Mouse (Mus musculus) intestine, postnatal 0 days (tissue): ENCODE results near the gene Dnah17. TPM values are rescaled to one million over a fixed set of nuclear protein-coding genes. Genes with fewer than 3 reads are reported as not detected.
A peak's percentile ranks its signal among the peaks of the same experiment; 100 is the strongest.

Source experiments
- ATAC-seq: fragments of 200-750 bp; cut with Nextera tagmentation; 2 replicates; pipeline ENCODE4 v1.8.0; 2017; ENCODE audit warnings: mild to moderate bottlenecking, moderate TSS enrichment, moderate library complexity
- H3K27ac ChIP-seq: fragments of 300-500 bp; sonication (generic); 2 replicates; pipeline ENCODE4 v1.5.1; 2014; ENCODE audit warnings: mild to moderate bottlenecking, low read depth, low read length, moderate library complexity
- H3K27me3 ChIP-seq: fragments of 300-500 bp; sonication (generic); replicated peaks from 2 replicates; pipeline ENCODE4 v1.6.1; 2014; ENCODE audit warnings: low read length, mixed read lengths; ENCODE audit not compliant: control insufficient read depth, insufficient read depth
- H3K36me3 ChIP-seq: fragments of 300-500 bp; sonication (generic); 2 replicates; pipeline ENCODE4 v1.6.1; 2014; ENCODE audit warnings: mild to moderate bottlenecking, moderate library complexity; ENCODE audit not compliant: control insufficient read depth, insufficient read depth
- H3K4me1 ChIP-seq: fragments of 300-500 bp; sonication (generic); replicated peaks from 2 replicates; pipeline ENCODE4 v1.6.1; 2014; ENCODE audit warnings: antibody characterized with exemption, low read length, mixed read lengths; ENCODE audit not compliant: control insufficient read depth, insufficient read depth
- H3K4me2 ChIP-seq: fragments of 300-500 bp; sonication (generic); replicated peaks from 2 replicates; pipeline ENCODE4 v1.6.1; 2014; ENCODE audit warnings: low read depth, mild to moderate bottlenecking, moderate library complexity
- H3K4me3 ChIP-seq: fragments of 300-500 bp; sonication (generic); 2 replicates; pipeline ENCODE4 v1.5.1; 2014; ENCODE audit warnings: low read depth, low read length
- H3K9ac ChIP-seq: fragments of 300-500 bp; sonication (generic); 2 replicates; pipeline ENCODE4 v1.6.1; 2014; ENCODE audit warnings: mild to moderate bottlenecking, low read depth, low read length
- H3K9me3 ChIP-seq: fragments of 300-500 bp; sonication (generic); 2 replicates; pipeline ENCODE4 v1.6.1; 2016; ENCODE audit warnings: mixed run types; ENCODE audit not compliant: control insufficient read depth
- CTCF ChIP-seq: sonication (generic); IDR thresholded peaks from 2 replicates; pipeline ENCODE4 v1.5.1; 2016; ENCODE audit warnings: low read depth, mild to moderate bottlenecking, control low read depth, antibody characterized with exemption, moderate library complexity
- WGBS: fragments of 180-500 bp; shearing (Covaris S2); extraction: QIAGEN DNeasy Blood & Tissue Kit; methylation state at CpG from one replicate; pipeline ENCODE4 v1.1.7; 2014; 5-methylcytosine and 5-hydroxymethylcytosine counted together
- polyA plus RNA-seq: library from polyadenylated mRNA; unstranded; fragments of >200 nt; fragmentation: Nextera tagmentation; extraction: Ambion mirVana; gene quantifications from 2 replicates; pipeline ENCODE4 v1.2.1, GENCODE M21; 2015

The Dnah17 gene
- polyA plus RNA-seq, 1 experiment from 2014 or later: 0.03 TPM

DNA sequence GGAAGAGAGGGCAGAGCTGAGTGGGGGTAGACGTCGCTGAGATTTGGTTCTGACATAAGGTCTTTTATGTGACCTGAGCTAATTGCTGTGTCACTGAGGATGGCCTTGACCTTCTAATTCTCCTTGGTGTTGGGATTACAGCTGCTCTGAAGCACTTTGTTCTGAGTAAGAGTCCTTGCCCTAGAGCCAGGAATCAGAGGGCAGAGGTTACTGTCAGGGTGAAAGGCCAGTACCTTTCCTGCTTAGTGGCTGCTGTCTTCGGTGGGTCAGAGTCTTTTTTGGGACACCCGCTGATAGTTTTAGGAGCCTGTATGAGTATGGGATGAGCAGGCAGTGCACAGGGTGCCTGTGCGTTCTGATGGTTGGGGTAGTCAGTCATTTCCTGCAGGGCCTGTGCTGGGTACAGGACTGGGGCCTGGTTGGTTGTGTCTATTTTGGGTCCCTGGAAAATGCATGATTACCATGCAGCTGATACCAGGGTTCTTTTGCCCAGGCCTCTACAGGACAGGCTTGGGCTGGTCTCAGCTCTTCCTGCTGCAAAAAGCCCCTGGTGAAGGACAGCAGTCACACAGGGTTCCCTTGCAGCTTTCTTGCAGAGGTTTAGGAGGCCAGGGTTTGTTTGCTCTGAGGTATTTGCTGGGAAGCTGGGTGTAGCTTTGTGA, 122.2 kb downstream of the Dnah17 start:
- Histone ChIP-seq H3K9ac (no peak overlapping the region; the same call in 1 of the 2 replicates), H3K9me3 (no peaks in the 10 kb centered on the region), H3K4me2 (no peak overlapping the region), H3K27ac (0 out of 2 replicates have a peak overlapping the region, but pooled peaks have one; percentile 21), H3K4me1 (peaks cover 26% of the 10 kb centered on the region), H3K36me3 (peaks cover 35% of the 10 kb centered on the region), H3K27me3 (no peaks in the 10 kb centered on the region), H3K4me3 (no peak overlapping the region)
- WGBS: 62% methylated on average over 5 of the region's 5 CpGs
- no peak for TF ChIP-seq CTCF
- ATAC-seq: no peak

DNA sequence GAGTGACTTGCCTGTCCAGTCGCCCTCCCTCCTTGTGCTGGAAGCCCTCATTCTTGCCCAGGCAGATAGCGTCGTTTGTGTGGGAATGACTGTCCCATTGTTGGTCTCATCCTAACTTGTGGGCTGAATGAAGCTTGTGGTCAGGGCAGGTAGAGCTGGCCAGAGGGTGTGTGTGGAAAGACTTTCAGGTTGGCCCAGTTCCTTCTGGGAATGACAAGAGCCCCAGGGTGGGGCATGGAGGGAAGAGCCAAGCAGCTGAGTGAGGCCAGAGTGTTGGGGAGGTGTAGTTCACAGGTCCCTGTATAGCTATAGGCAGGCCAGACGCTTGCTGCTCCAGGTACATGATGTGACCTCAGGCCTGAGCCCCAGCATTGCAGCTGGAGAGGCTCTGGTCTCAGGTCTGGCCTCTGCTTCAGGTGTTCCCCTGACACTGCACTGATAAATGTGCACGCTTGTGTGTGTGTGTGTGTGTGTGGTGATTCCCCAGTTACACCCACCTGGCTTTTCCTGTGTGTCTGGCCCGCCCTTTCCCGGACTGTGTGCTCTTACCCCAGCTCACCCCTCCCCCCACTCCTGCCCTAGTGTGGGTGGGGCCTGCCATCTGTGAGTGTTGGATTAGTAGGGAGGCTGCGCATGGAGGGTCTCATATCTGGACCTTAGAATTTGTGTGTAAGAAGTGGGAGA, 122.8 kb downstream of the Dnah17 start:
- WGBS: 50% methylated on average over 8 of the region's 8 CpGs
- no peaks in the 10 kb centered on the region for H3K27me3 ChIP-seq
- no peaks in the 10 kb centered on the region for H3K9me3 ChIP-seq
- H3K4me1 ChIP-seq: peaks cover 23% of the 10 kb centered on the region
- peak overlapping the region; percentile 21; the same call in 1 of the 2 replicates for H3K27ac ChIP-seq
- H3K4me2 ChIP-seq: 0 out of 2 replicates have a peak overlapping the region, but pooled peaks have one; percentile 6
- ATAC-seq: peak; percentile 44; the same call in 1 of the 2 replicates
- H3K4me3 ChIP-seq: no peak overlapping the region
- TF ChIP-seq CTCF: no peak
- H3K36me3 ChIP-seq: peaks cover 42% of the 10 kb centered on the region
- no peak overlapping the region for H3K9ac ChIP-seq

DNA sequence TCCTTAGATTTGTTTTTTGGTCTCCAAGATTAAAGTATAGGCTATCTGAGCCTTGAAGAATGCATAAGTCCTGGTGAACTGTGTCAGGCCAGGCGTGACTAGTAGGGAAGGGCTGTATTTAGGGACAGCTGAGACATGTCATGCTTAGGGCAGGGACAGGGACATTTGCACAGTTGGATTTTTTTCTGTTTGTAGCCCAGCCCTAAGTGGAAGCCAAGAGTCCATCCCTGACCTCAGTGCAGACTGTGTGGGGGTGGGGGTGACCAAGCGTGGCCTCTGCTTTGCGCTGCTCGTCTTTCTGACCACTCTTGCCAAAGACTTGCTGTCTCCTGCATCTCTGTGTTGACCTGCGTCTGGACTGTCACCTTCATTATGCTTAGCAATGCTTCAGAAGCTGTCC, 126.2 kb downstream of the Dnah17 start:
- Histone ChIP-seq H3K27me3 (no peaks in the 10 kb centered on the region), H3K9ac (no peak overlapping the region), H3K4me2 (no peak overlapping the region), H3K36me3 (peaks cover 68% of the 10 kb centered on the region), H3K9me3 (no peaks in the 10 kb centered on the region), H3K27ac (no peak overlapping the region; the same call in 1 of the 2 replicates), H3K4me1 (peaks cover 13% of the 10 kb centered on the region), H3K4me3 (no peak overlapping the region)
- ATAC-seq: no peak
- no peak for TF ChIP-seq CTCF
- 81% methylated on average over 5 of the region's 5 CpGs for WGBS

DNA sequence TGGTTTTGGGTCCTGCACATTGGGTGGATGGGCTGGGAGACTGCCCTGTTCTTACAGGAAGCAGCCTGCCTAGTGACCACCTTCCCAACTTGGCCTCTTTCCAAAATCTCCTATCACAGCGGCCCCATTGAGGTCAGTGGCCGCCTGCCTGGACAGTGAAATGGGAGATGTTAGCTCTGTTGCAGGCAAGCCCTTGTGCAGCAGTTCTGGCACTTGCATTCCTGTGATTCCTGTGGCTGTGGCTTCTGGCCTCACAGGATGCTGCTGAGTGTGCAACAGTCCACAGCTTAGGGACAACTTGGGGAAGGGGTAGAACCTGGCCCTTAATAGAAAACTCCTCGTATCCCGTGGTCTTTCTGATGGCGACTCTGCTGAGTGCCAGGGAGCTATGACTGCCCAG, 126.7 kb downstream of the Dnah17 start:
- no peak overlapping the region for H3K4me2 ChIP-seq
- TF ChIP-seq CTCF: no peak
- H3K4me3 ChIP-seq: no peak overlapping the region
- WGBS: 82% methylated on average over 5 of the region's 5 CpGs
- no peak for ATAC-seq
- peaks cover 9% of the 10 kb centered on the region for H3K4me1 ChIP-seq
- H3K36me3 ChIP-seq: peaks cover 73% of the 10 kb centered on the region
- H3K9me3 ChIP-seq: no peaks in the 10 kb centered on the region
- H3K27me3 ChIP-seq: no peaks in the 10 kb centered on the region
- no peak overlapping the region for H3K27ac ChIP-seq
- no peak overlapping the region for H3K9ac ChIP-seq

DNA sequence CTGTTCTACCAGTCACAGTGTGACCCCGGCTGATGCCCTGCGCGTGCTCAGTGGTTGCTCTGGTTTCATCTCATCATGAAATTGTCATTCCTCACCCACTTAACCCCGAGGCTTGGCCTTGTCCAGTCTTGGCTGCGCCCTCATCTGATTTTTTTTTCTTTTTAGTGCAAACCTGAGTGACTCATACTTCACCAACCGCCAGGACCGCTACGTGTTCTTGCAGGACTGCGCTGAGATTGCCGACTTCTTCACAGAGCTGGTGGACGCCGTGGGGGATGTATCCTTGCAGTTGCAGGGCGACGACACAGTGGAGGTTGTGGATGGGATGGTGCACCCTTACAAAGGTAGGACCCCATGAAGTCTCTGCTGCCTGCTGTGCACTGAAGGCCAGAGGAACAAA, 127.3 kb downstream of the Dnah17 start:
- Histone ChIP-seq H3K36me3 (peaks cover 76% of the 10 kb centered on the region), H3K27ac (no peak overlapping the region), H3K27me3 (no peaks in the 10 kb centered on the region), H3K9ac (no peak overlapping the region), H3K4me1 (peaks cover 9% of the 10 kb centered on the region), H3K9me3 (no peaks in the 10 kb centered on the region), H3K4me2 (no peak overlapping the region), H3K4me3 (no peak overlapping the region)
- TF ChIP-seq CTCF: no peak
- WGBS: 92% methylated on average over 14 of the region's 14 CpGs
- no peak for ATAC-seq

DNA sequence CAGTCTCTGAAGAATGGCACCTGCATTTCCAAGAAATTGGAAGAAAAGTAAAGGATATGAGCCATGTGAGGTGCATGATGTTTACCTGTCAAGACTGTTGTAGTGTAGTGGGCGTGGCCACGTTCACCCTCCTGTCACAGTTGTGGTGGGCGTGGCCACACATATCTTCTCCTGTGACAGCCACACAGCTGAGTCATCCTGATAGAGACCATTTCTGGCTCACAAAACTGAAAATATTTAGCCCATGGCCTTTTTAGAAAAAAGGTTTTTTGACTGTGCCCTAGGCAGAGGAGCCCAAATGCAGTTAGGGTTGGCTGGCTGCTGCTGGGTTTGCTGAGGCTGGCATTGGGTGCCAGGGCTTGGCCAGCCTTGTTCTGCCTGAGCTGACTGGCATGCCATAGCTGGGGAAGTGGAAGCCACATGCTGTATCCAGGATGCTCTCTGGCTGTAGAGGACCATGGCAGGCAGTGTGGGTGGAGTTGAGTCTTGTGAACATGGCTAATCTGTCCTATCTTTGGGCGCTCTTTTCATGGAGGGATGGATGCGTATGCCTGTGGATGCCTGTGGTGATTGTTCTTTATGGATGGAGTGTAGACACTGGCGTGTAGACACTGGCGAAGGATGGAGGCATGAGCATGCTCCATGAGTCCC, 129.7 kb downstream of the Dnah17 start:
- Histone ChIP-seq H3K27ac (peak overlapping the region; percentile 54), H3K9ac (no peak overlapping the region), H3K4me2 (no peak overlapping the region), H3K4me3 (no peak overlapping the region), H3K4me1 (peaks cover 3% of the 10 kb centered on the region; the same call in 1 of the 2 replicates), H3K9me3 (no peaks in the 10 kb centered on the region), H3K36me3 (peaks cover 64% of the 10 kb centered on the region), H3K27me3 (no peaks in the 10 kb centered on the region)
- ATAC-seq: no peak
- 88% methylated on average over 7 of the region's 7 CpGs for WGBS
- no peak for TF ChIP-seq CTCF
